Mouse (Mus musculus) gastrocnemius, adult 2 months (tissue): ENCODE measurements around the gene Eme2. TPM values are rescaled to one million over a fixed set of nuclear protein-coding genes. Genes with fewer than 3 reads are reported as not detected.

Experiments
- DNase-seq: peaks from one replicate; pipeline ENCODE4 v3.0.0; 2022
- H3K27ac ChIP-seq: fragments of 200-600 bp; 2 replicates; pipeline ENCODE4 v1.8.1; 2022; ENCODE audit warnings: mild to moderate bottlenecking
- H3K4me3 ChIP-seq: fragments of 200-600 bp; 2 replicates; pipeline ENCODE4 v1.8.1; 2022; ENCODE audit warnings: mild to moderate bottlenecking, moderate library complexity
- CTCF ChIP-seq: fragments of 200-600 bp; IDR thresholded peaks from 2 replicates; pipeline ENCODE4 v1.8.1; 2022; ENCODE audit warnings: antibody characterized with exemption, mild to moderate bottlenecking, moderate library complexity
- intact Hi-C: fragments of 180-260 bp; cut with DNase I; formaldehyde crosslinking; loops from one replicate; pipeline ENCODE4 v1.15.1; 2025
- total RNA-seq, 2 experiments: library from RNA; stranded (reverse); gene quantifications; 2 replicates each; pipeline ENCODE4 v1.2.3; 2021

Eme2 gene
- total RNA-seq, 2 experiments from 2014 or later = 9.3 to 10.9 TPM

- H3K27ac ChIP-seq = no peak overlapping the region
Measured at GRCm38 (mm10) chr17:24840341-24840740, 54.5 kb downstream of the Eme2 start.

DNA sequence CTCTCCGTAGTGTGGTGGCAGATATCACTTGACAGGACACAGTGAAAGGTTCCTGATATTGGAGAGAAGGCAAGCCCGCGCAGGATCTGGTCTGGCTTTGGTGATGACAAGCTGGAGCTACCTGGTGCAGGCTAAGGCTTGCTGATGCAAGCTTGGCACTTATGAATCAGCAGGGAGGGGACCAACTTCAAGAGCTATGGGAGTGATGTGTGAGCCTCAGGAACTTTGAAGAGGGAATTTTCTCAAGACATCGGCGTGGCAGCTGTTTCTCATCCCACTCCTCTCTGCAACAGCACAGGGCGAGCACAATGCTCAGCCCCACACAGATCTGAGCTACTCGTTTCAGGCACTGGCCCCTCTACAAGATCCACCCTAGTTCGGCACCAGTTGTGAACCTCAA, 55.0 kb downstream of the Eme2 start, which contains the start of gene Hagh:
Gene Hagh, plus strand, starts transcription at position 302 of the 400 bp plus-strand sequence.
- DNase-seq = no peak
- intact Hi-C loops = loop anchor here (10.0 kb wide), 1 partner anchor 95 kb away; no protein-coding TSS in a partner anchor
- no peak for TF ChIP-seq CTCF
- Histone ChIP-seq H3K27ac (no peak within 1 kb of the TSS), H3K4me3 (no peak within 1 kb of the TSS)

More at GRCm38 (mm10) chr17:24840341-24840740, 54.5 kb downstream of the Eme2 start:
- intact Hi-C loops = loop anchor here (10.0 kb wide), 1 partner anchor 96 kb away; no protein-coding TSS in a partner anchor
- no peak for TF ChIP-seq CTCF
- DNase-seq = no peak
- H3K4me3 ChIP-seq = no peak overlapping the region

Other genes starting within 250 kb of the Eme2 start
- 10 to 100 TPM; 27.8 to 52.9 TPM for gene Slc9a3r2, start 244.8 kb downstream of the Eme2 start, total RNA-seq
- gene Npw, start 236.6 kb downstream of the Eme2 start, total RNA-seq = not detected
- 10 to 100 TPM; 22.1 to 24.5 TPM for gene Zfp598, start 225.4 kb downstream of the Eme2 start, total RNA-seq
- gene Syngr3, start 205.1 kb downstream of the Eme2 start, total RNA-seq = not detected
- 10 to 100 TPM; 32.8 to 37.5 TPM for gene Gfer, start 198.9 kb downstream of the Eme2 start, total RNA-seq
- gene Noxo1, start 198.9 kb downstream of the Eme2 start, total RNA-seq = under 1 TPM; 0.56 to 0.74 TPM
- 10 to 100 TPM; 15.5 to 16.7 TPM for gene Tbl3, start 187.4 kb downstream of the Eme2 start, total RNA-seq
- gene Rnf151, start 177.0 kb downstream of the Eme2 start, total RNA-seq = not detected
- gene Rps2, start 177.0 kb downstream of the Eme2 start, total RNA-seq = 100 to 1,000 TPM; 508 to 641 TPM
- gene Ndufb10, start 170.6 kb downstream of the Eme2 start, total RNA-seq = 100 to 1,000 TPM; 367 to 608 TPM
- 100 to 1,000 TPM; 753 to 889 TPM for gene Rpl3l, start 167.3 kb downstream of the Eme2 start, total RNA-seq
- gene Msrb1, start 158.4 kb downstream of the Eme2 start, total RNA-seq = 100 to 1,000 TPM; 165 to 220 TPM
- gene Hs3st6, start 142.1 kb downstream of the Eme2 start, total RNA-seq = not detected
- not detected for gene Meiob, start 90.8 kb downstream of the Eme2 start, total RNA-seq
- 10 to 100 TPM; 75.8 to 90.9 TPM for gene Hagh, start 54.9 kb downstream of the Eme2 start, total RNA-seq
- gene Fahd1, start 44.7 kb downstream of the Eme2 start, total RNA-seq = 10 to 100 TPM; 34.6 to 50.6 TPM
- gene Igfals, start 29.1 kb downstream of the Eme2 start, total RNA-seq = 1 to 10 TPM; 3.4 to 4.0 TPM
- gene Nubp2, start 8.7 kb downstream of the Eme2 start, total RNA-seq = 10 to 100 TPM; 10.5 to 11.3 TPM
- gene Spsb3, start 8.4 kb downstream of the Eme2 start, total RNA-seq = 10 to 100 TPM; 30.4 to 37.7 TPM
- 10 to 100 TPM; 75.8 to 95.7 TPM for gene Mrps34, start within 50 bp of the Eme2 start, total RNA-seq
- gene Nme3, start 1.4 kb upstream of the Eme2 start, total RNA-seq = 10 to 100 TPM; 10.2 to 13.1 TPM
- 10 to 100 TPM; 19.3 to 21.8 TPM for gene Mapk8ip3, start 41.9 kb upstream of the Eme2 start, total RNA-seq
- gene Jpt2, start 65.6 kb upstream of the Eme2 start, total RNA-seq = 1 to 10 TPM; 5.3 to 6.8 TPM
- gene Cramp1l, start 120.7 kb upstream of the Eme2 start, total RNA-seq = 1 to 10 TPM; 6.3 to 7.1 TPM
- 1 to 10 TPM; 2.8 to 2.9 TPM for gene Ift140, start 121.0 kb upstream of the Eme2 start, total RNA-seq
- gene Tmem204, start 188.5 kb upstream of the Eme2 start, total RNA-seq = 10 to 100 TPM in 1 of 2 experiments, 1 to 10 TPM in 1; 8.3 to 21.5 TPM
- 10 to 100 TPM in 1 of 2 experiments, 1 to 10 TPM in 1; 4.5 to 11.4 TPM for gene Telo2, start 220.9 kb upstream of the Eme2 start, total RNA-seq
- gene Ptx4, start 225.7 kb upstream of the Eme2 start, total RNA-seq = 1 to 10 TPM; 2.2 to 6.1 TPM
- 10 to 100 TPM; 16.2 to 19.2 TPM for gene Clcn7, start 238.3 kb upstream of the Eme2 start, total RNA-seq